Mouse (Mus musculus) ovary, postnatal 36 days (tissue): ENCODE results near the gene Gpr182.
A peak's percentile ranks its signal among the peaks of the same experiment; 100 is the strongest.
"Not testable (repeated sequence)": the region's sequence is repeated elsewhere in the genome, so short reads cannot be mapped to it uniquely, and the experiment has no call there.

ENCODE experiments used
- DNase-seq: peaks from one replicate; pipeline ENCODE4 v3.0.0; 2022; ENCODE audit warnings: low spot score, mixed read lengths

The Gpr182 gene

DNA sequence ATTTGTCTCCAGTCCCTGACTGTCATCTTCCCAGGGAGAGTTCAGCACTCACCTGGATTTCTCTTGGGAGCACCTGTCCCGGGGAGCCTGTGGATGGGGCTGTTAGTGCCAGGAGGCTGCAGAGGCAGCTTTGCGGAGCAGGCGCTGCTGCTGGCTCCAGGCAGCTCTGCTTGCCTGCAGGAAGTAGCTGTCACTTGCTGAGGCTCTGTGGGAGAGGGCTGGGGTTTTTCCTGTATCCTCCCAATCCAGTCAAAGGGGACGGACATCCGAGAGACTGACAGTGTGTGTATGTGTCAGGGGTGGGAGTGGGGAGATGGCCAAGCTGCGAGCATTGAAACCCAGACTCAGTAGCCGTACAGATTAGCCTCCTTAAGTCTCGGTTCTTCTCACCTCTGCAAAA lies at the start of gene Gpr182:
Gene Gpr182, minus strand, starts transcription at position 185 of the 400 bp plus-strand sequence.
- DNase-seq: no peak

DNA sequence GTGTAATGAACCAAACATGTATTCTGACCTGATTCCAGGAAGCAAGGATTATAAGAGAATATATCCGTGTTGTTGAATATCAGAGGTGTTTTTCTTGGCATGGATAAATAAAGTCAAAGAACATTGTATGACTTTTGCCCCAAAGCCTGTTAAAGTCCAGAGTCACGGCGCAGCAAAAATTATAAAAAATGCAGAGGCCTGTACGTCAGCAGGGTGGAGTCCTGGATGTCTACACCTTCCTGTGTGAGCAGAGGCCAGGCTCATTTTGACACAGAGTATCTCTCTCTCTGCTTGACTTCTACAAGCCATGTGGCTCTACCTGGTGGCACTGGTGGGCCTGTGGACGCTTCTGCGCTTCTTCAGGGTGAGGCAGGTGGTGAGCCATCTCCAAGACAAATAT lies 49.4 kb upstream of the Gpr182 start, which contains the start of gene Rdh16:
Gene Rdh16, plus strand, starts transcription at position 262 of the 400 bp plus-strand sequence.
- no peak for DNase-seq

DNA sequence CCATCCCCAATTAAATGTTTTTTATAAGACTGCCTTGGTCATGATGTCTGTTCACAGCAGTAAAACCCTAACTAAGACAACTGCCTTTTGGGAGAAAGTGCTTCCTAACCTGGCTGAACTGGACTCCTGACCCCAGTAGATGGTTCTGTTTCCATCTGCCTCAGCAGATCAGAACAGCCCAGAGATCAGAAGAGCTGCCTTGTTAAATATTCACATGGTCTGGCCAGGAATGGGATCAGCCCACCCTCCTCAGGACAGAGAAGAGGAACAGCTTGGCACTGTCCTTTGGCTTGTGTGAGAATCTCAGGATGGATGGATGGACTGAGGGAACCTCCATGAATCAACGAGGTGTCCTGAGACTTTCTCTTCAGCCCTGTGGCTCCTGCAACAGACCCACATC lies 47.8 kb upstream of the Gpr182 start:
- DNase-seq: no peak

DNA sequence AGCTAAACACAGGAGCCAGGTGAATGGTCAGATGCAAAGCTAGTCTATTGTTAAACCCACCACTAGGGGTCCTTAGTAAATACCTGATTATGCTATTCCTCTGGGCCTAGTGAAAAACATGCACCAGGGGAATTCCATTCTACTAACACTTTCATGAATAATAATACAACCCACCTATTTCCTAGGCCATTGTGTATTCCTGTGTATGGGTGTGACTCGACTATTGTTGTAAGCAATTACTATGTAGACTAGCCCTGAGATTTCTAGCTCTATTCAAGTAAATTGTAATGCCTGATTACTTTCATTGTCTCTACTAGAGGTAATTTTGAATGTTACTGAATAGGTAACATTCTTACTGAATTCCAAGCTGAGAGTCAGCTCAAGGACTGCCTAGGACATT lies 33.9 kb upstream of the Gpr182 start:
- DNase-seq: not testable (repeated sequence)

DNA sequence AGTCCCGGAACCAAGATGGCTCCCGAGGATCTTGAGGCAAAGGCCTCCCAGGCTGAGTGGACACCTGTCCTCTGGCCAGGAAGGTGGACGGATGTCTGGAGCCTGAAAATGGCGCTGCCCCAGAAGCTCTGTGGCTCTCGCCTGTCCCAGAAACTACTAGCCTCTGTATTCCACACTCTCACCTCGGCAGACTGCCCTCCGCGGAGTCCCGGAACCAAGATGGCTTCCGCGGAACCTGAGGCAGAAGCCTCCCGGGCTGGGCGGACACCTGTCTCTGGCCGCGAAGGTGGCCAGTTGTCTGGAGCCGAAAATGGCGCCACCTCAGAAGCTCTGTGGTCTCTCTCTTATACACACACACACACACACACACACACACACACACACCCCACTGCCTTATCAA lies 30.8 kb upstream of the Gpr182 start:
- not testable (repeated sequence) for DNase-seq

DNA sequence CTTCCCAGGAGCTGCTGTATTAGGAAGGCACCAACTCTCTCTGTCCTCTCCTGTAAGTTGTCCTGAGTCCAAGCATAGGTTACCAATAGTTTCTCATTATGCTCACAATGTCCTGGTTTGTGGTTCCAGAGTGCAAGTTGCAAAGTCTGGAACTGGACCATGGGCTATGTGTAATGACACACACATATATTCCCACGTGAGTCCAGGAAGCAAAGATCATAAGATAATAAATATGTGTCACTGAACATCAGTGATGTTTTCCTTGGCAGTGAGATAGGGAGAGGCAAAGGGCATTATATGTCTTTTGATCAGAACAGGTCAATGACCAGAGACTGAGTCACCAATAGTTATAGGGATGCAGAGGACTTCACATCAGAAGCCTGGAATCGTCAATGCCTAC lies 24.5 kb upstream of the Gpr182 start, which contains the start of gene Rdh9:
Gene Rdh9, plus strand, starts transcription at position 376 of the 400 bp plus-strand sequence.
- no peak for DNase-seq

DNA sequence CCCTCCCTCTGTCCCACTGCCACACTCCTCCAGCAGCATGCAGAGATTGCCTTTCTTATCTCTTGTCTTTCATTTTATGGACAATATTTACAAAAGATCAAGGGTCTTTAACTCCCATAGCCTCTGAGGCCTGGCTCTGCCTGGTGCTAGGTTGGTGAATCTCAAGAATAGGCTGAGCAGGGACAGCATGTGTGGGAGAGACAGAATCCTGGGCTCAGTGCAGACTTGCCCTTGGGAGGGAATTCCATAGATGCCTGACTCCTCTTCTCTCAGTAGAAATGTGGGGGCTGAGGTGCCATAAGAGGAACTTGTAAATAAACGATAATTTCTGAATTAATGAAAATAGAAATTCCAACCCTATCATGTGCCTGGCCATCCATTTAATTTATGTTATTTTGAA lies 15.0 kb upstream of the Gpr182 start:
- DNase-seq: no peak

DNA sequence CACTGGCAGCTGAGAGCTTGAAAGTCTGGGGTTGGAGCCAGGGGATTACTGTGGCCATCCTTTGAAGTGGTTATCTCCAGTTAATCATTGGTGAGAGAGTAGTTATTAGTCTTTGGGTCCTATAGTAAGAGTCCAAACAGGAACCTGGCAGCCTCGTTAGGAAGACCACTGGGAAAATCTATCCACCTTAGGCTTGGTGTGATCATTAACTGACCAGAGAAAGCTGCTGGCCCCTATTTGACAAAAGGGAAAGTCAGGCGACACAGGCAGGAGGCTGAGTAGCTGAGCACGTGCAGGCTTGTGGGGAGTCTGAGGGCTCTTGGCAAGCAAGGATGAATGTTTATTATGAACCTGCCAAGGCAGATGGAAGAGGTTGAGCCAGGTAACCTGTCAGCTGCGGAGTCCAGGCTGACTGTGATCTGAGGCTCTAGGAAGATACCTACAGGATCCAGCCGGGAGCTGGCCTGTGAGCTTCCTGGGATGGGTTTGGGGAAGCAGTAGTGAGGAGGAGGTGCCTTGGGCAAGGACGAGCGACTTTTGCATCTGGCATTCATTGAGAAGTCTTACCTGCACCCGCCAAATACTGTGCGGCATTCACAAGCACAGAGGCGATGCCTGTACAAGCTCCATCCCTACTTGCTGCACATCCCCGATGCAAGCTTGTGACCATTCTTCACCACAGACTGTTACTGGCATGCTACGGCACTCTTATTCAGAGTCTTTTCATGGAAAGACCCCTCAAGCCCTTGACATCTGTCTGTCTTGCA lies 12.6 kb upstream of the Gpr182 start:
- DNase-seq: no peak

DNA sequence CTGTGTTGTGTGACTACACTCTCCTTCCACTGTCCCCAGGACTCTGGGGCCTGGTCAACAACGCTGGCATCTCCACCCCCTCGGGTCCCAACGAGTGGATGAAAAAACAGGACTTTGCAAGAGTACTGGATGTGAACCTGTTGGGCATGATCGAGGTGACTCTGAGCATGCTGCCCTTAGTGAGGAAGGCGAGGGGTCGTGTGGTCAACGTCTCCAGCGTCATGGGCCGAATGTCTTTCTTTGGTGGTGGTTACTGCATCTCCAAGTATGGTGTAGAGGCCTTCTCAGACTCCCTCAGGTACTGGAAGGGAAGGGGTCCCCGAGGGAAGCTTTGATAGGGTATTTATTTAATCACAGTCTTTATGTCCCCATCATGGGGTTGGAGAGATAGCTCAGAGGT lies 11.4 kb upstream of the Gpr182 start:
- not testable (repeated sequence) for DNase-seq

DNA sequence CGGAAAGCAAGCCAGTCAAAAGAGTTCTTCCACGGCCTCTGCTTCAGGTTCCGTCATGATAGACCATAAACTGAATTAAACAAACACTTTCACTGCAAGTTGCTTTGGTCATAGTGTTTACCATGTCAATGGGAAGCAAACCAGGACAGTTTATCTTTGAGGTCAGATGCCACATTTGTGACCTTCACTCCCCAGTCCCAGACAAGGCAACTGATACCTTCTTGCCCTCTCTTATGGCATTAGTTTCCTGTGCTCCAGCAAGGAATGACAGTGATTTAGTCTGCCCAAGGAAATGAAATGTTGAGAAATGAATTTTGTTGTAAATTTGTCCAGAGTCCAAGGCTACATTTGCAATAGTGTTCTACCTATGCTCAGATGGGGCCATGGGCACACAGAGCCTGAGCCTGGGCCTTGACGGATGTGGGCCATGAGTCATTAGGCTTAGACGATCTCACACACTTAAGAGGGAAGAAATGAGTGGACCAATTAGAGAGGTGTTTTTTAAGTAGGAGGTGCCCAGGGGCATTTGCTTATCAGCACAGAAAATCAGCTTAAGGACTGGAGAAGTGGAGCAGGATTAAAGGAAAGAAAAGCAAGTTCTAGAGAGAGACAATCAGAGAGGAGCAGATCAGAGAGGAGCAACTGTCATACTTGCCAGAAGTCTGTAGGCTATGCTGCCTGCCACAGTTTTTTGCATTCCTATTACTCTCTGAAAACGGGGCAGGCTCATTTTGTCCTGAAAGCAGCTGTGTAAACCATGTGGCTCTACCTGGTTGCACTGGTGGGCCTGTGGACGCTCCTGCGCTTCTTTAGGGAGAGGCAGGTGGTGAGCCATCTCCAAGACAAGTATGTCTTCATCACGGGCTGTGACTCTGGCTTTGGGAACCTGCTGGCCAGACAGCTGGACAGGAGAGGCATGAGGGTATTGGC lies 7.9 kb upstream of the Gpr182 start, which contains the start of the genes Rdh1 and Rdh16f1:
Gene Rdh1, plus strand, starts transcription at position 541 of the 930 bp plus-strand sequence.
Gene Rdh16f1, plus strand, starts transcription at position 607 of the 930 bp plus-strand sequence.
- no peak for DNase-seq

DNA sequence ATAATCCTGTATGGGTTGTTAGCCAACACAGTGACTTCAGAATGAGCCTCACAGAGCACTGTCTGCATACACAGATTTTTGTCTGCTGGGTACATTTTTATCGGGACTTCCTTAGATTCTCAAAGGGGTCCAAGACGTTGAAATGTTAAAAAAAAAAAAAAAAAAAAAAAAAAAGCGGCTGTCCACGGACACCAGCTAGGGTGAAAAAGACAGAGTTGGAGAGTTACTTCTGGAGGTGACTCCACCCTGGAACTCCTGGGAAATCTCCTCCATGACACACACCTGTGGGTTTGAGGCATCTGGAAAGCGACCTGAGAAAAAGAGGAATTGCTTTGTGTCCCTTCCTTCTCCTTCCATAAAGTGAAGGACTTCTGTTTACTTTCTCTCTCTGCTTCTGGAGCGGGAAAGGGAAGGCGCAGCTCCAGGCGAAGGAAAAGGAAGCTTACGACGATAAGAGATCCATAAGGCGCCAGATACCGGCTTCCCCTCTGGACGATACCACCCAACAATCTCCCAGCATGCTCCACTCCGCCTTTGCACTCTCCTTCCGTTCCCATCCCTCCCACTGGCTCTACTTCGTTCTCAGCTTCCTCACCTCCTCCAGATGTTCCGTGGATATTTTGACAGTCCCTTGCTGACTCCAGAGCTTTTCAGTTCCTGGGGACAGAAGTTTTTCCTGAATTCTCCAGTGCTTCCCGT lies 4.4 kb upstream of the Gpr182 start:
- no peak for DNase-seq

DNA sequence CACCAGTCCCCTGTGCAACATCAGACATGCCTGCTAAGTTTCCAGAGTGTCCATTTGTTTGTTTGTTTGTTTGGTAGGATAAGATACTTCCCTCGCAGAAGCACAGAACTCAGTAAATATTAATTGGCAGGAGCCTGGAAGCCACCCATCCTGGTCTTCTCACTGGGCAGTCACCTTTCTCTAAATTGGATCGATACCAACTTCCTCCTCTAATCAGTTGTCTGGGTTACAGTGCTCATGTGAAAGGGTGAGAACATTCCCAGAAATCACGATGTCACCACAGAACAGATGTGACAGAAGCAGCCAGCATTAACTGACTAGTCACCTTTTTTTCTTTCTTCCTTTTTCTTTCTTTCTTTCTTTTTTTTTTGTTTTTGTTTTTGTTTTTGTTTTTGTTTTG lies 3.7 kb upstream of the Gpr182 start:
- DNase-seq: no peak

DNA sequence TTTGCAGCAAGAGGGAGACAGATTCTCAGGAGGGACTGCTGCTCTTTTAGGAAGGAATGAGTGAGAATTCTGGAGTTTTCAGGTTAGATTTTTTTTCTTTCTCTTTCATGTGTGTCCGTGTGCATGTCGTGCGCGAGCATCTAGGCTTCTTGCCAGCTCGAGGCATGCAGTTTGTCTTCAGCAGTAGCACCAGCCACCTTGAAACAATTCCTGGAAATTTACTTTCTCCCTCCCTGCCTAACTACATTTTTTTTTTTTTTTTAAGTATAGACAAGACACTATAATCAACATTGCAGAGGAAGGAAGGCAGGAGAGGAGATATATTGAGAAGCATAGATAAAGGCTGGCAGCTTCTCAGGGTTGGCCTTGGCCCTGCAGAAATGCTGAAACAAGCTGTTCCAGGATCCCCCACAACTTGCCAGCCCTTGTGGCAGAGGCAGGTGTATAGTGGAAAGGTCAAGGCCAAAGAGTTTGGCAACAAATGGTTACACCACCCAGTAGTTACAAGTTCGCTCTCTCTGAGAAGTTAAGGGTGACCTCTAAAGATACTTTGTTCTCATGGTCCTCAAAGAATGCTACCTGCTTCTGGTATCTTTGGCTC lies 3.1 kb upstream of the Gpr182 start:
- DNase-seq: no peak

DNA sequence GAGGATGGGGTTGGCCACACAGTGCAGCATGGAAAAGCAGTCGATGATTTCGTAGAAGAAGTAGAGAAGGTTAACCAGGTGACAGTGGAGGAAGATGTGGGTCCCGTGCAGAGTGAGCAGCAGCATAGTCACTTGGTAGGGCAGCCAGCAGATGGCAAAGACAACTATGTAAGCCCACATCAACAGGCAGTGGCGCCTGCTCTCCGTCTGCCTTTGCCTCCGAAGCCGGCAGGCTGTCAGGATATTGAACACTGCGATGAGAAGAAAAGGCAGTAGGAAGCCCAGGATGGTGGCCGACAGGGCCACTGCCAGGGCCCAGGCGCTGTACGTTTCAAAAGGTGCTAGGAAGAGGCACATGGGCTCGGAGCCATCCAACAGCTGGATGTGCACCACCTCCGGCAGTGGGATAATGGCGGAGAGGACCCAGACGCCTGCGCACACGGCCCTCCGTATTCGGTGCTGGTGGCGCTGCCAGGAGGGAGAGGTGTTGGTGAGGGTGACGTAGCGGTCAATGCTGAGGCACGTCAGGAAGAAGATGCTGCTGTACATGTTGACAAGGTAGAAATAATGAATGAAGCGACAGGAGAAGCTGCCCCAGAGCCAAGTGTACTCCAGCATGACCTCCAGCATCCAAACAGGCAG lies 1.3 kb downstream of the Gpr182 start:
- DNase-seq: no peak

DNA sequence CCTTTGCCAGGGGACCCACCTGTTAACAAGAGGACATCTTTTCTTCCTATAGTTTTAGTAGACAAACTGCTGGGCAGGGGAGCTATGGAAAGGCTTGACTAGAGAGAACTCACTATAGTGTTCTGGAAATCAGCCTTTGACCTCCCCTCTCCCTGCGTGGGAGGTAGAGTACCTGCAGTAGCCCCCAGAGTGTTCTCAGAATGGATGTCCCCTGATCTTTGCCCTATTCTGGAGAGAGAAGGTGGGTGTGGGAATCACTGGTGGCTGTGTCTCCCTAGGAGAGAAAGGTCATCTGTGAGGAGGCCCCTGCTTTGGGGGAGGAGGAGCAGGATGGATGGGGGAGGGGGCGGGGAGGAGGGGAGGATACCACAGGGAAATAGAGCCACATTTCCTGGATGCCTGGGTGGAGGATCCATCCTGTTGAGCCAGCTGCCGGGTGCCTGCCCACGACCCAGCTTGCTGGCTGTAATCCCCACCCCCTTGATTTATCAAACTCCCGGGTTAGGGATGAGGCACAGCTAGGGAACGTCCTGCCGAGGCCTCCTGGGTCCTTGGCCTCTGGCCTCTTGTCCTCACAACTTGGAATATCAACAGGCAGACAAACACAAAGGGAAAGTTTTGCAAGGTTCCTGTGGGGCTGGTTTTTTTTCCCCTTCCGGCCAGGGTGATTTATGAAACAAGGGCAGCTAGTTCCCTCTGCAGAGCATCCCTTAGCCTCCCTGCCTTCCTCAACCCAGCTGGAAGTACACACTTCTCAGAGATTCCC lies 2.5 kb downstream of the Gpr182 start:
- peak; percentile 51 for DNase-seq

DNA sequence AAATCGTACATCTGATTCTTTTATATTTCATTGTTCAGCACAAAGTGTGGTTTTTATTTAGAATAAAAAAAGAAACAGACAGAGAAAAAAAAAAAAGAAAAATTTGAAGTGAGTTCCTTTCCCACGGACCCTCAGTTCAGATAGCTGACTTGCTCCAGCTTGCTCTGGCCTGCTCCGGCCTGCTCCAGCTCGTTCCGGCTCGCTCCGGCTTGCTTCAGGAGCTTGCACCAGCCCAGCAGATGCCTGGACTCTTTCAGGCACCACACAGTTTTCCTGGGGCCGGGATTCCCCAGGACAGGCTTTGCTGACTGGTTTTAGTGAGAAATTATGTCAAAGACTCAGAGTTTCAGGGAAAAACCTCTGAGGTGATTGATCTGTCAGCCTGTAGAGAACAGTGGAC lies 4.3 kb downstream of the Gpr182 start:
- DNase-seq: no peak

DNA sequence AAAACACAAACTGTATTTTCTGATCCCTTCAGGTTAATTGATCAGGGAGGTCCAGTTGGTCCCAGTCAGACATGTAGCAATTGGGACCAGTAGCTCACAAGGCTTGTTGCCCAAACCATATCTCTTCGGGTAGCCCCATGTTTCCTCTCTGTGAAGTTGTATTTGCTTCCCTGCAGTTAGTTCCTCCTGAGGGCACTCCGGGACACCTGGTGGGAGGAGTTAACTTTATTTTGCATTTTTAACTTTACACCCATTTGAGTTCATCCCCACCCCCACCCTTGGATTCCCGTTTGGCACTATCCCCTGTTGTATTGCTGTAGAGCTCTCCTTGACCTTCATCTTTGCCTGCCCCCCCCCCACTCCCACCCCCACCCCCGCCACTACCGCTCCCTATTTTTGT lies 5.6 kb downstream of the Gpr182 start:
- DNase-seq: no peak

DNA sequence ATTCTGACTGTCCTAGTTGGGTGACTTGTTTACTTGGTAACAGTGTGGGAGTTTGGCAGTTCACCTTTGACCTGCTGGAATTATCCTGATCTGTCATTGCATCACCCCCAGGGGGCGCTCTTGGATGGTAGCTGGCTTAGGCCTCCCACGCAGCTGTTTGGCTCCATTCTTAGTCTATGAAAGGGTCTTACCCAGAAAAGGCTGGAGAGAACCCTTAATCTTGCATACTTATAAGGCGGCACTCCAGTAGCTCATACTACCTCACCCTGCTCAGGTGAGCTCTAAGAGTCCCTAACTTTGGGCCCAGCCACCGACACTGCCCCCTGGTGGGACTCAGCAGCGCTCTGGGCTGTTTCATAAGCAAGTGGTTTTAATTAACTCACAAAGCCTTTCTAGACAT lies 6.9 kb downstream of the Gpr182 start:
- peak; percentile 43 for DNase-seq

DNA sequence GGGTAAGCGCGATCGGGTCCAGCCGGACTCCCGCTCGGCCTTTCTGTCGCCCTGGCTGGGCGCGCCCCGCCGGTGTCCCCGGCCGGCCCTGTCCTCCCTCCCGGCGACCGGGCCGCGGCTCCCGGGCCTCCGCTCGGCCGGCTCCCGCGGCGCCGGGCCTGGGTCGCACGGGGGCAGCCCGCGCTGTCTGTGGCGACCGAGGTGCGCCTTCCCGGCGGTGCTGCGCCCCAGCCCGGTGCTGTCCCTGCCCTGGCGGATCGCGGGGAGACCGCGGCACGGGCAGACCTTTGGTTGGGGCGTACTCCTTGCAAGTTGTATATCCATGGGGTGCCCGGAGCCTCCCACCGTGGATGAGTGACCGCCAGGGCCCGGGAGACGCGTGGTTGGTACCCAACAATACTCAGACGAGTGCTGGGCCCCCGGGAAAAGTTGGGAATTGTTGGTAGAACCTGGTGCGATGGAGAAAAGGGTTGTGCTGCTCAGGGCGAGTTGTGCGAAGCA lies 11.8 kb downstream of the Gpr182 start:
- no peak for DNase-seq

DNA sequence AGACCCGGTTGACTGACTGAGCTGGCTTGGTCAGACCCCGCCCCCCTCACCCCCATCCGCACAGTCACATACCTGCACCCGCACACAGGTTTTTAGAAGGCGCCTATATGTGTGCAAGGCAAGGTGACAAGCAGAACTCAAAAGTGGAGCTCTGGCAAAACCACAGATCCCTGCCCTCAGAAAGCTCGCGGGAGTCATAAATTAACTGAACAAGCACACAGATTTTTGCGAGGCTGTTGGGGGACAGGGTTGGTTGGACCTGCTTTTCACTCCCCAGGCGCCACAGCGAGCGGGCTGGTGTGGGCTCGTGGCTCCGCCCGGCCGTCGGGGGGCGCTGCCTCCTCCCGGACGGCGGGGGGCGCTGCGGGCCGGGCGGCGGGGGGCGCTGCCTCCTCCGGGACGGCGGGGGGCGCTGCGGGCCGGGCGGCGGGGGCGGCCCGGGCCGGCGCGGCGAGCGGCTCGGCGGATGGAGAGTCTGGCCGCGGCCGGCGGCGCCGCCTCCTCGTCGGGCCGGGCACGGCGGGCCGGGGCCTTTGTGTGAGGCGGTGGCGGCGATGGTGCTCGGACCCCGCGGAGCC lies 12.4 kb downstream of the Gpr182 start, which contains the start of gene Zbtb39:
Gene Zbtb39, plus strand, starts transcription at position 456 of the 578 bp plus-strand sequence.
- DNase-seq: peak; percentile 87
